Mouse (Mus musculus) forebrain, embryonic 14.5 days (tissue): ENCODE measurements around the gene Gm7849. TPM values are rescaled to one million over a fixed set of nuclear protein-coding genes. Genes with fewer than 3 reads are reported as not detected.
"Not testable (repeated sequence)": the region's sequence is repeated elsewhere in the genome, so short reads cannot be mapped to it uniquely, and the experiment has no call there.

Experiments used
- ATAC-seq: fragments of 200-750 bp; cut with Nextera tagmentation; 2 replicates; pipeline ENCODE4 v1.8.0; 2017; ENCODE audit warnings: mild to moderate bottlenecking, moderate library complexity
- DNase-seq: peaks from one replicate; pipeline ENCODE4 v3.0.0-alpha.2; 2015; ENCODE audit warnings: low spot score
- H3K27ac ChIP-seq: fragments of 300-500 bp; sonication (generic); 2 replicates; pipeline ENCODE4 v1.5.1; 2014; ENCODE audit warnings: low read depth, mild to moderate bottlenecking, control low read depth, low read length, moderate library complexity
- H3K27me3 ChIP-seq: fragments of 300-500 bp; sonication (generic); replicated peaks from 2 replicates; pipeline ENCODE4 v1.6.1; 2014; ENCODE audit warnings: low read length, control low read depth, mixed read lengths; ENCODE audit not compliant: control insufficient read depth, insufficient read depth
- H3K36me3 ChIP-seq: fragments of 300-500 bp; sonication (generic); 2 replicates; pipeline ENCODE4 v1.6.1; 2014; ENCODE audit warnings: low read length, control low read depth; ENCODE audit not compliant: control insufficient read depth, insufficient read depth
- H3K4me1 ChIP-seq: fragments of 300-500 bp; sonication (generic); 2 replicates; pipeline ENCODE4 v1.6.1; 2014; ENCODE audit warnings: antibody characterized with exemption, low read length, control low read depth; ENCODE audit not compliant: control insufficient read depth, insufficient read depth
- H3K4me2 ChIP-seq: fragments of 300-500 bp; sonication (generic); 2 replicates; pipeline ENCODE4 v1.6.1; 2014; ENCODE audit warnings: mild to moderate bottlenecking, control low read depth, low read length
- H3K4me3 ChIP-seq: fragments of 300-500 bp; sonication (generic); 2 replicates; pipeline ENCODE4 v1.5.1; 2014; ENCODE audit warnings: low read depth, low read length, control low read depth
- H3K9ac ChIP-seq: fragments of 300-500 bp; sonication (generic); 2 replicates; pipeline ENCODE4 v1.6.1; 2014; ENCODE audit warnings: mild to moderate bottlenecking, low read length, control low read depth, moderate library complexity
- H3K9me3 ChIP-seq: fragments of 300-500 bp; sonication (generic); replicated peaks from 2 replicates; pipeline ENCODE4 v1.6.1; 2016; ENCODE audit warnings: low read length, control low read depth, mixed read lengths; ENCODE audit not compliant: control insufficient read depth
- WGBS: fragments of 180-500 bp; shearing (Covaris S2); extraction: QIAGEN DNeasy Blood & Tissue Kit; methylation state at CpG from one replicate; pipeline ENCODE4 v1.1.7; 2014; 5-methylcytosine and 5-hydroxymethylcytosine counted together
- polyA plus RNA-seq: library from polyadenylated mRNA; unstranded; fragments of >200 nt; fragmentation: Nextera tagmentation; extraction: Ambion mirVana; gene quantifications from 2 replicates; pipeline ENCODE4 v1.2.1, GENCODE M21; 2014

Gm7849 gene
- polyA plus RNA-seq, result not detected in 2 replicates

- not testable (repeated sequence) for H3K27me3 ChIP-seq, H3K9me3 ChIP-seq, H3K27ac ChIP-seq, H3K4me1 ChIP-seq, H3K9ac ChIP-seq, DNase-seq, ATAC-seq, H3K36me3 ChIP-seq, H3K4me2 ChIP-seq, H3K4me3 ChIP-seq
- no CpG with 5 or more reads among the region's 1 CpGs for WGBS
Observed at GRCm38 (mm10) chr8:21456460-21456859, at the start of gene Gm7849. Gm7849 (minus strand) TSS chr8:21456560.

GRCm38 (mm10) chr8:21427111-21427510 lies 29.2 kb downstream of the Gm7849 start, which contains the start of gene Defa36:
Defa36 (plus strand) TSS chr8:21427411.
- H3K27me3 ChIP-seq, H3K9ac ChIP-seq, H3K27ac ChIP-seq, H3K4me1 ChIP-seq, H3K4me3 ChIP-seq, ATAC-seq, DNase-seq, H3K9me3 ChIP-seq, H3K36me3 ChIP-seq, H3K4me2 ChIP-seq: not testable (repeated sequence)
- no CpG with 5 or more reads among the region's 1 CpGs for WGBS

Other genes with a start within 250 kb of the Gm7849 start
- gene Gm15292, start 206.8 kb downstream of the Gm7849 start, polyA plus RNA-seq, result not detected in 2 replicates
- gene Defa27, start 141.0 kb downstream of the Gm7849 start, polyA plus RNA-seq, result not detected in 2 replicates
- not detected in 2 replicates for gene Defa29, start 129.5 kb downstream of the Gm7849 start, polyA plus RNA-seq
- gene Defa2, start 78.0 kb downstream of the Gm7849 start, polyA plus RNA-seq, result not detected in 2 replicates
- not detected in 2 replicates for gene Defa33, start 64.7 kb downstream of the Gm7849 start, polyA plus RNA-seq
- gene Defa36, start 29.1 kb downstream of the Gm7849 start, polyA plus RNA-seq, result not detected in 2 replicates
- gene Defa20, start 52.7 kb upstream of the Gm7849 start, polyA plus RNA-seq, result not detected in 2 replicates
- not detected in 2 replicates for gene Defa32, start 72.5 kb upstream of the Gm7849 start, polyA plus RNA-seq
- not detected in 2 replicates for gene Defa37, start 108.8 kb upstream of the Gm7849 start, polyA plus RNA-seq
- not detected in 2 replicates for gene Defa28, start 126.4 kb upstream of the Gm7849 start, polyA plus RNA-seq
- not detected in 2 replicates for gene Gm7861, start 137.9 kb upstream of the Gm7849 start, polyA plus RNA-seq
- gene Defa26, start 161.6 kb upstream of the Gm7849 start, polyA plus RNA-seq, result not detected in 2 replicates
- not detected in 2 replicates for gene Defa17, start 199.2 kb upstream of the Gm7849 start, polyA plus RNA-seq
- gene Defa34, start 209.2 kb upstream of the Gm7849 start, polyA plus RNA-seq, result not detected in 2 replicates
- not detected in 2 replicates for gene AY761184, start 247.1 kb upstream of the Gm7849 start, polyA plus RNA-seq